Mouse (Mus musculus): ENCODE data around the gene Banp. TPM values are rescaled to one million over a fixed set of nuclear protein-coding genes. Genes with fewer than 3 reads are reported as not detected.

Banp gene
- total and polyA plus RNA-seq, 3 experiments: 13.1 to 26.9 (median 17.9) TPM

- no peak for TF ChIP-seq CTCF (IDR thresholded peaks at IDR 0.05)
- no peak for TF ChIP-seq EP300 (IDR thresholded peaks at IDR 0.05; ENCODE audit: insufficient read depth, low read depth, low read length)
- H3K4me3 ChIP-seq: no peak overlapping the region
- H3K27ac ChIP-seq: no peak overlapping the region
- H3K79me2 ChIP-seq (replicated peaks; ENCODE audit: control insufficient read depth, insufficient read depth, low read length): no peaks in the 10 kb centered on the region
- intact Hi-C loops (cut with DNase I): no loop called here
- no peak for DNase-seq
- no peaks in the 10 kb centered on the region for H3K4me1 ChIP-seq (ENCODE audit: control insufficient read depth, insufficient read depth, low read length)
- H3K36me3 ChIP-seq (ENCODE audit: control insufficient read depth, insufficient read depth, low read length): no peaks in the 10 kb centered on the region
- no peak overlapping the region for H3K9ac ChIP-seq (ENCODE audit: low read depth, low read length)
- peaks cover 1% of the 10 kb centered on the region for H3K27me3 ChIP-seq (ENCODE audit: control insufficient read depth, insufficient read depth, low read length)
- 74% methylated on average over 8 of the region's 8 CpGs for WGBS
Measured at GRCm38 (mm10) chr8:122058951-122059350, 109.4 kb downstream of the Banp start.

GRCm38 (mm10) chr8:122062508-122063223 lies 113.1 kb downstream of the Banp start:
- 0 out of 2 replicates have a peak, but pooled peaks cover 2% of the 10 kb centered on the region for H3K4me1 ChIP-seq (ENCODE audit: control insufficient read depth, insufficient read depth, low read length)
- TF ChIP-seq CTCF (IDR thresholded peaks at IDR 0.05) (no peak), EP300 (IDR thresholded peaks at IDR 0.05; ENCODE audit: insufficient read depth, low read depth, low read length) (no peak), POLR2A (IDR thresholded peaks at IDR 0.05; ENCODE audit: insufficient read depth, low read depth, low read length) (no peak)
- no peak overlapping the region for H3K9ac ChIP-seq (ENCODE audit: low read depth, low read length)
- no peak overlapping the region for H3K4me3 ChIP-seq
- H3K36me3 ChIP-seq (ENCODE audit: control insufficient read depth, insufficient read depth, low read length): no peaks in the 10 kb centered on the region
- no peaks in the 10 kb centered on the region for H3K79me2 ChIP-seq (replicated peaks; ENCODE audit: control insufficient read depth, insufficient read depth, low read length)
- 81% methylated on average over 12 of the region's 12 CpGs for WGBS
- no peak overlapping the region for H3K27ac ChIP-seq
- intact Hi-C loops (cut with DNase I): no loop called here
- DNase-seq: no peak
- H3K27me3 ChIP-seq (ENCODE audit: control insufficient read depth, insufficient read depth, low read length): peaks cover 1% of the 10 kb centered on the region

DNA sequence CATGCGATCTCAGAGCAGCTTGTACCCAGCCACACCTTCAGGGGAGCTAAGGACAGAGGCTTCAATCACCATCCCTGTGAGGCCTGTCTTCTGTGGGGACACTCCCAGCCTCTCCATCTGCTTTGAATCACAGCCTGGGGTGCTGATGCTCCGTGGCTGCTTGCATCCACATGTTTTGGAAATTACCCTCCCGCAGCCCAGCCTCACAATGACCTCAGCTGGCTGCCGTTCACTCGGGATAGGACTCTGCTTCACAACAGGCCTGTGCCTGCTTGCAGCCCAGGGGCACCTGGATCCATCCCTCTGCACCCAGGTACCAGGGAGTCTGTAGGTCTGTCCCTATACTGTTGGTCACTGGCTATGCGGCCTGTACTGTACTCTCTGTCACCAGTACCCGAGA lies 114.8 kb downstream of the Banp start:
- Histone ChIP-seq H3K36me3 (ENCODE audit: control insufficient read depth, insufficient read depth, low read length) (no peaks in the 10 kb centered on the region), H3K4me3 (no peak overlapping the region), H3K79me2 (replicated peaks; ENCODE audit: control insufficient read depth, insufficient read depth, low read length) (no peaks in the 10 kb centered on the region), H3K27ac (no peak overlapping the region), H3K27me3 (ENCODE audit: control insufficient read depth, insufficient read depth, low read length) (no peaks in the 10 kb centered on the region), H3K4me1 (ENCODE audit: control insufficient read depth, insufficient read depth, low read length) (0 out of 2 replicates have a peak, but pooled peaks cover 2% of the 10 kb centered on the region), H3K9ac (ENCODE audit: low read depth, low read length) (no peak overlapping the region)
- 71% methylated on average over 7 of the region's 7 CpGs for WGBS
- no peak for TF ChIP-seq CTCF (IDR thresholded peaks at IDR 0.05)
- no peak for TF ChIP-seq EP300 (IDR thresholded peaks at IDR 0.05; ENCODE audit: insufficient read depth, low read depth, low read length)
- TF ChIP-seq POLR2A (IDR thresholded peaks at IDR 0.05; ENCODE audit: insufficient read depth, low read depth, low read length): no peak
- intact Hi-C loops (cut with DNase I): no loop called here
- no peak for DNase-seq

DNA sequence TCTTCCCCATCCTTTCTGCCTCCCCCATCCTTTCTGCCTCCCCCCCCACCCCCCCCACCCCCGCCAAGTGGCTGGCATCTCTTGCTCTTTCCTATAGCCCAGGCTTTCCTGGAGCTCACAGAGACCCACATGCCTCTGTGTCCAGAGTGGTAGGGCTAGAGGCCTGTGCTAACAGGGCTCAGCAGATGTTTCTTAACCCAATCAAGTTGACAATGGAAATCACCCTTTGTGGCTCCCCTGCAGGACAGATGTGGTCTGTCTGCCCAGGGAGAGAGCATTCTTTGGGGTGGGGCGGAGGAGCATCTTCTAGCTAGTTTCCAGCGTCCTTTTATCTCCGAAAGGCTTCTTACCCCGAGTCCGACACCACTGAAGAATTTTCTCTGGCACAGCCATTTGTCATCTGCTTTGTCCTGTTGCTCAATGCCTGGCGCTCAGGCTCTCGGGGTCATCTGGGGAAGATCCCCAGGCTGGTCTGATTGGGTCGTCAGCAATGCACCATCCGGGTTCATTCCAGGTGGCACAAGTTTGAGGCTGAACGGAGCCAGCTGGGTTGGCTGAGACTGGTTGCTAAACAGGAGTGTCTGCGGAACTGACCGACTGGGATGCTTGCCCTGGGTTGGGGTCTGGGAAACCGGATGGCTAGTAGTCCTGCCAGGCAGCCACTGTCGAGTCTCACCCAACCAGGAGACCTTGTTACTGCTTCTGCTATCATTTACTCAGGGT lies 118.4 kb downstream of the Banp start:
- no peak for DNase-seq
- H3K27ac ChIP-seq: no peak overlapping the region
- no peaks in the 10 kb centered on the region for H3K36me3 ChIP-seq (ENCODE audit: control insufficient read depth, insufficient read depth, low read length)
- no peaks in the 10 kb centered on the region for H3K79me2 ChIP-seq (replicated peaks; ENCODE audit: control insufficient read depth, insufficient read depth, low read length)
- TF ChIP-seq EP300 (IDR thresholded peaks at IDR 0.05; ENCODE audit: insufficient read depth, low read depth, low read length) (no peak), CTCF (IDR thresholded peaks at IDR 0.05) (no peak), POLR2A (IDR thresholded peaks at IDR 0.05; ENCODE audit: insufficient read depth, low read depth, low read length) (no peak)
- H3K9ac ChIP-seq (ENCODE audit: low read depth, low read length): no peak overlapping the region
- intact Hi-C loops (cut with DNase I): no loop called here
- 63% methylated on average over 15 of the region's 15 CpGs for WGBS
- H3K4me3 ChIP-seq: no peak overlapping the region
- H3K27me3 ChIP-seq (ENCODE audit: control insufficient read depth, insufficient read depth, low read length): no peaks in the 10 kb centered on the region
- 0 out of 2 replicates have a peak, but pooled peaks cover 2% of the 10 kb centered on the region for H3K4me1 ChIP-seq (ENCODE audit: control insufficient read depth, insufficient read depth, low read length)

DNA sequence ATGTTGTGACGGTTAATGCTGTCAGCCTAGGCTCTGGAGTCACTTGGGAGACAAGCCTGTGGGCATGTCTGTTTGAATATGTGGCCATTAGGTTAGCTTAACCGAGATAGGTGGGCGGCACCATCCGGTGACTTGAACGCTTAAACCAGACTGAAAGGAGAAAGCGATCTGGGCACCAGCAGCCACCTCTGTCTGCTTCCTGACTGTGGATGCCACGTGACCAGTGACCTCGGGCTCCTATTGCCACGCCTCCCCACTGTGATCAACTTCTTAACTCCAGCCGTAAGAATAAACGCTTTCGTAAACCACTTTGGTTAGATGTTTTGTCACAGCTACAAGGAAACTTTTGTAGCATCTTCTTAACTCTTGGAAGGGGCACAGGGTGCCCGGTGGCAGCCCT lies 119.1 kb downstream of the Banp start:
- H3K4me3 ChIP-seq: no peak overlapping the region
- no peaks in the 10 kb centered on the region for H3K36me3 ChIP-seq (ENCODE audit: control insufficient read depth, insufficient read depth, low read length)
- 0 out of 2 replicates have a peak, but pooled peaks cover 2% of the 10 kb centered on the region for H3K4me1 ChIP-seq (ENCODE audit: control insufficient read depth, insufficient read depth, low read length)
- H3K27ac ChIP-seq: no peak overlapping the region
- 84% methylated on average over 13 of the region's 13 CpGs for WGBS
- DNase-seq: no peak
- TF ChIP-seq CTCF (IDR thresholded peaks at IDR 0.05) (no peak), EP300 (IDR thresholded peaks at IDR 0.05; ENCODE audit: insufficient read depth, low read depth, low read length) (no peak), POLR2A (IDR thresholded peaks at IDR 0.05; ENCODE audit: insufficient read depth, low read depth, low read length) (no peak)
- H3K27me3 ChIP-seq (ENCODE audit: control insufficient read depth, insufficient read depth, low read length): no peaks in the 10 kb centered on the region
- no peaks in the 10 kb centered on the region for H3K79me2 ChIP-seq (replicated peaks; ENCODE audit: control insufficient read depth, insufficient read depth, low read length)
- H3K9ac ChIP-seq (ENCODE audit: low read depth, low read length): no peak overlapping the region
- intact Hi-C loops (cut with DNase I): no loop called here

GRCm38 (mm10) chr8:122069281-122069680 lies 119.7 kb downstream of the Banp start:
- Histone ChIP-seq H3K27me3 (ENCODE audit: control insufficient read depth, insufficient read depth, low read length) (no peaks in the 10 kb centered on the region), H3K27ac (no peak overlapping the region), H3K4me3 (no peak overlapping the region), H3K4me1 (ENCODE audit: control insufficient read depth, insufficient read depth, low read length) (no peaks in the 10 kb centered on the region), H3K79me2 (replicated peaks; ENCODE audit: control insufficient read depth, insufficient read depth, low read length) (no peaks in the 10 kb centered on the region), H3K9ac (ENCODE audit: low read depth, low read length) (no peak overlapping the region), H3K36me3 (ENCODE audit: control insufficient read depth, insufficient read depth, low read length) (no peaks in the 10 kb centered on the region)
- 63% methylated on average over 11 of the region's 11 CpGs for WGBS
- no peak for TF ChIP-seq CTCF (IDR thresholded peaks at IDR 0.05)
- TF ChIP-seq EP300 (IDR thresholded peaks at IDR 0.05; ENCODE audit: insufficient read depth, low read depth, low read length): no peak
- no peak for TF ChIP-seq POLR2A (IDR thresholded peaks at IDR 0.05; ENCODE audit: insufficient read depth, low read depth, low read length)
- DNase-seq: no peak
- intact Hi-C loops (cut with DNase I): no loop called here
